Mouse (Mus musculus): ENCODE results near the gene Rbm6. TPM values are rescaled to one million over a fixed set of nuclear protein-coding genes. Genes with fewer than 3 reads are reported as not detected.

Gene Rbm6
- total and polyA plus RNA-seq, 3 experiments, result 55.7 to 521 (median 55.8) TPM

DNA sequence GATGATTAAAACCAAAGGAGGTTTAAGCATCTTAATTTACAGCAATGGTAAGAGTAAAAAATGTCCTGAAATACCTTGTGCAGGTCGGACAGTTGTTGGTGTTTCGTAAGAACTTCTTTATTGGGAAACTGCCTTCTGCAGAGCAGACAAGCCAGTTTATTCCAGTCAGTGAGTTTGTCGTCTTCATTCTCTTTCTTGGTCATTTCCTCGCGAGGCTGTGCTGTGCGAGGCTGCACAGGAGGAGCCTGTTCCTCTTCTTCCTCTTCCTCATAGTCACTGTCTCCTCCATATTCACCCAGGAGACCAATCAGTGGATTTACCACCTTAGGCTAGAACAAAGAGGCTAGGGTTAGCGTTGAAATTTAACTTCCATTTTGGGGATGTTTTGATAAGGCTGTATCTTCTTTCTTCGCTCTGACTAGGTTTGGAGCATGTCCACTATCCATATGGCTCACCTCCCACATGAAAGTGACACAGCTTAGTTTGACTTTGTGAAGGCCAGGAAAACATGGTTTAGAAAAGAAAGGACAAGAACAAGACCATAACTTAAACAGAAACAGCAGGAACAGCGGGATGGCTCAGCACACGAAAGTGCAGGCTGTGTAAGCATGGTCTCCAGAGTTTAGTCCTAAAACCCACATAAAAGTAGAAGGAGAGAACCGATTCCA is 90.4 kb downstream of the Rbm6 start:
- no peaks in the 10 kb centered on the region for H3K4me1 ChIP-seq (ENCODE audit: control insufficient read depth in 1 of 2, insufficient read depth in 2 of 2, low read length in 2 of 2)
- TF ChIP-seq USF2 (IDR thresholded peaks at IDR 0.05; ENCODE audit: borderline replicate concordance in 1 of 2, insufficient read depth in 1 of 2, low read depth in 1 of 2, low read length in 2 of 2) (no peak), MAFK (IDR thresholded peaks at IDR 0.05; ENCODE audit: borderline replicate concordance, low read depth, low read length) (no peak), GABPA (IDR thresholded peaks at IDR 0.05; ENCODE audit: low read depth, low read length) (no peak), SMC3 (IDR thresholded peaks at IDR 0.05; ENCODE audit: low read depth, low read length) (no peak), MEF2A (IDR thresholded peaks at IDR 0.05; ENCODE audit: extremely low read depth, insufficient replicate concordance, low read depth, low read length, poor library complexity, severe bottlenecking) (no peak), UBTF (IDR thresholded peaks at IDR 0.05; ENCODE audit: borderline replicate concordance, insufficient read depth, low read depth, low read length) (no peak), JUND (IDR thresholded peaks at IDR 0.05; ENCODE audit: low read depth, low read length) (no peak), BHLHE40 (IDR thresholded peaks at IDR 0.05; ENCODE audit: borderline replicate concordance, low read depth, low read length) (no peak), E2F4 (IDR thresholded peaks at IDR 0.05; ENCODE audit: borderline replicate concordance, low read depth, low read length) (no peak), RAD21 (IDR thresholded peaks at IDR 0.05; ENCODE audit: low read depth, low read length) (no peak), MYC (IDR thresholded peaks at IDR 0.05; ENCODE audit: low read depth, low read length) (no peak), POLR2A (IDR thresholded peaks at IDR 0.05; ENCODE audit: control insufficient read depth in 1 of 2, insufficient read depth in 1 of 2, low read depth in 1 of 2, low read length in 2 of 2, poor library complexity in 1 of 2) (no peak), EP300 (IDR thresholded peaks at IDR 0.05; ENCODE audit: low read depth in 1 of 2, low read length in 2 of 2) (no peak), POLR2AphosphoS5 (IDR thresholded peaks at IDR 0.05; ENCODE audit: borderline replicate concordance, low read depth, low read length) (no peak), ZC3H11A (IDR thresholded peaks at IDR 0.05; ENCODE audit: low read depth, low read length) (no peak)
- DNase-seq (ENCODE audit: low read depth, low spot score), result no peak
- H3K79me2 ChIP-seq (ENCODE audit: control insufficient read depth, insufficient read depth, low read length, poor library complexity), result no peaks in the 10 kb centered on the region
- no peak overlapping the region for H3K27ac ChIP-seq (ENCODE audit: control insufficient read depth, low read depth, low read length)
- no peak overlapping the region for H3K9ac ChIP-seq (ENCODE audit: control insufficient read depth, low read depth, low read length, poor library complexity, severe bottlenecking)
- H3K36me3 ChIP-seq (ENCODE audit: control insufficient read depth in 1 of 2, insufficient read depth in 2 of 2, low read length in 2 of 2), result peaks cover 2 to 41% of the 10 kb centered on the region in 2 experiments
- H3K27me3 ChIP-seq (ENCODE audit: control insufficient read depth in 1 of 2, insufficient read depth in 2 of 2, low read length in 2 of 2), result no peaks in the 10 kb centered on the region
- no peaks in the 10 kb centered on the region for H3K9me3 ChIP-seq (replicated peaks; ENCODE audit: insufficient read depth, low read length)
- H3K4me3 ChIP-seq (ENCODE audit: control insufficient read depth in 1 of 2, insufficient read depth in 1 of 2, low read depth in 2 of 2, low read length in 2 of 2), result no peak overlapping the region

DNA sequence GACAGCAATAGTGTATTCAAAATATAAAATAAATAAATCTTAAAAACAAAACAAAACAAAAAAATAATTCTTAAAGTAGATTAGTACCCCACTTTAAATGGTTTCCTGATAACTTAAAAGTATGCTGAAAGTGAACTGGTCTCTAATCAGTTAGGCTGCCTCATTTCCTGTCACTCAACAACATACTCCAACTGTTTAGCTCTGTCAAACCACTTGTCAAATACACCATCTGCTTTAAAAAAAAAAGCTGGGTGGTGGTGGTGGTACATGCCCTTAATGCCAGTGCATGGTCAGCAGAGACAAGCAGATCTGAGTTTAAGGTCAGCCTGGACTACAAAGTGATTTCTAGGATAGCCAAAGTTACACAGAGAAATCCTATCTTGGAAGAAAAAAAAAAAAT is 96.2 kb downstream of the Rbm6 start:
- TF ChIP-seq ZNF384 (IDR thresholded peaks at IDR 0.05; ENCODE audit: low read depth, low read length) (peak; percentile 89), UBTF (IDR thresholded peaks at IDR 0.05; ENCODE audit: borderline replicate concordance, insufficient read depth, low read depth, low read length) (no peak), SIN3A (IDR thresholded peaks at IDR 0.05; ENCODE audit: low read length) (peak; percentile 75), GATA1 (IDR thresholded peaks at IDR 0.05; ENCODE audit: low read depth, low read length) (peak; percentile 72), GABPA (IDR thresholded peaks at IDR 0.05; ENCODE audit: low read depth, low read length) (no peak), TCF12 (IDR thresholded peaks at IDR 0.05; ENCODE audit: low read depth, low read length) (peak; percentile 41; the same call in 1 of the 2 replicates), EP300 (IDR thresholded peaks at IDR 0.05; ENCODE audit: low read depth in 1 of 2, low read length in 2 of 2) (peak; percentile 72), ELF1 (IDR thresholded peaks at IDR 0.05; ENCODE audit: low read depth, low read length) (no peak), RAD21 (IDR thresholded peaks at IDR 0.05; ENCODE audit: low read depth, low read length) (no peak), CTCF (IDR thresholded peaks at IDR 0.05 in 2 of 3, conservative IDR thresholded peaks at IDR 0.05 in 1 of 3; ENCODE audit: control insufficient read depth in 1 of 3, insufficient read depth in 1 of 3, low read depth in 2 of 3, low read length in 3 of 3, poor library complexity in 1 of 3, severe bottlenecking in 1 of 3) (no peak), ETS1 (IDR thresholded peaks at IDR 0.05; ENCODE audit: low read depth, low read length) (peak; percentile 41; the same call in 1 of the 2 replicates), MXI1 (IDR thresholded peaks at IDR 0.05; ENCODE audit: low read depth, low read length) (peak; percentile 58; the same call in 1 of the 2 replicates), MEF2A (IDR thresholded peaks at IDR 0.05; ENCODE audit: extremely low read depth, insufficient replicate concordance, low read depth, low read length, poor library complexity, severe bottlenecking) (no peak), BHLHE40 (IDR thresholded peaks at IDR 0.05; ENCODE audit: borderline replicate concordance, low read depth, low read length) (no peak), USF1 (IDR thresholded peaks at IDR 0.05; ENCODE audit: low read depth, low read length) (no peak), MYB (IDR thresholded peaks at IDR 0.05; ENCODE audit: low read depth, low read length) (peak; percentile 25; the same call in 1 of the 2 replicates), MAZ (IDR thresholded peaks at IDR 0.05; ENCODE audit: low read depth, low read length) (no peak), JUND (IDR thresholded peaks at IDR 0.05; ENCODE audit: low read depth, low read length) (no peak)
- DNase-seq (ENCODE audit: low read depth, low spot score), result peak; percentile 57
- no peak overlapping the region for H3K4me3 ChIP-seq (ENCODE audit: control insufficient read depth in 1 of 2, insufficient read depth in 1 of 2, low read depth in 2 of 2, low read length in 2 of 2)
- peaks cover 24 to 33% of the 10 kb centered on the region in 2 experiments for H3K36me3 ChIP-seq (ENCODE audit: control insufficient read depth in 1 of 2, insufficient read depth in 2 of 2, low read length in 2 of 2)
- no peaks in the 10 kb centered on the region for H3K27me3 ChIP-seq (ENCODE audit: control insufficient read depth in 1 of 2, insufficient read depth in 2 of 2, low read length in 2 of 2)
- H3K27ac ChIP-seq (ENCODE audit: control insufficient read depth, low read depth, low read length), result no peak overlapping the region; the same call in 1 of the 2 replicates
- H3K9ac ChIP-seq (ENCODE audit: control insufficient read depth, low read depth, low read length, poor library complexity, severe bottlenecking), result no peak overlapping the region
- H3K79me2 ChIP-seq (ENCODE audit: control insufficient read depth, insufficient read depth, low read length, poor library complexity), result no peaks in the 10 kb centered on the region
- H3K9me3 ChIP-seq (replicated peaks; ENCODE audit: insufficient read depth, low read length), result no peaks in the 10 kb centered on the region
- H3K4me1 ChIP-seq (ENCODE audit: control insufficient read depth in 1 of 2, insufficient read depth in 2 of 2, low read length in 2 of 2), result peaks cover 5 to 14% of the 10 kb centered on the region in 2 experiments

Data from MEL (cell line).